Mouse (Mus musculus): ENCODE results near the gene Bcat1. TPM values are rescaled to one million over a fixed set of nuclear protein-coding genes. Genes with fewer than 3 reads are reported as not detected.

Bcat1 gene
- polyA plus RNA-seq, 1 experiment, result 100 TPM

GRCm38 (mm10) chr6:145114561-145114960 lies 38.6 kb upstream of the Bcat1 start:
- no peak overlapping the region for H3ac ChIP-seq (ENCODE audit: control insufficient read depth, insufficient read length, low read depth)
- H3K36me3 ChIP-seq (ENCODE audit: control insufficient read depth, insufficient read depth), result no peaks in the 10 kb centered on the region
- no peaks in the 10 kb centered on the region for H3K27me3 ChIP-seq (ENCODE audit: control insufficient read depth, insufficient read depth, insufficient read length)
- H3K79me2 ChIP-seq (ENCODE audit: control insufficient read depth, insufficient read depth), result no peaks in the 10 kb centered on the region
- no peak overlapping the region for H3K4me3 ChIP-seq (ENCODE audit: insufficient read depth, poor library complexity, severe bottlenecking)
- TF ChIP-seq MAX (IDR thresholded peaks at IDR 0.05) (no peak), USF1 (IDR thresholded peaks at IDR 0.05; ENCODE audit: low read depth) (no peak), MYOD1 (IDR thresholded peaks at IDR 0.05; ENCODE audit: control insufficient read depth, insufficient read length, low read depth) (no peak), FOSL1 (IDR thresholded peaks at IDR 0.05; ENCODE audit: insufficient read depth, low read length, poor library complexity, severe bottlenecking) (no peak), MYOG (IDR thresholded peaks at IDR 0.05; ENCODE audit: control insufficient read depth, extremely low read depth, insufficient read length) (no peak), CEBPB (IDR thresholded peaks at IDR 0.05; ENCODE audit: low read depth) (no peak), CTCF (IDR thresholded peaks at IDR 0.05; ENCODE audit: control insufficient read depth, insufficient read depth, insufficient read length) (no peak)
- H3K79me3 ChIP-seq (ENCODE audit: low read depth), result no peaks in the 10 kb centered on the region

- H3K4me3 ChIP-seq (ENCODE audit: insufficient read depth, poor library complexity, severe bottlenecking), result no peak overlapping the region
- H3K79me3 ChIP-seq (ENCODE audit: low read depth), result no peaks in the 10 kb centered on the region
- no peak overlapping the region for H3ac ChIP-seq (ENCODE audit: control insufficient read depth, insufficient read length, low read depth)
- H3K36me3 ChIP-seq (ENCODE audit: control insufficient read depth, insufficient read depth), result no peaks in the 10 kb centered on the region
- no peak for TF ChIP-seq CEBPB (IDR thresholded peaks at IDR 0.05; ENCODE audit: low read depth)
- TF ChIP-seq FOSL1 (IDR thresholded peaks at IDR 0.05; ENCODE audit: insufficient read depth, low read length, poor library complexity, severe bottlenecking), result no peak
- TF ChIP-seq USF1 (IDR thresholded peaks at IDR 0.05; ENCODE audit: low read depth), result no peak
- TF ChIP-seq MAX (IDR thresholded peaks at IDR 0.05), result no peak
- no peak for TF ChIP-seq CTCF (IDR thresholded peaks at IDR 0.05; ENCODE audit: control insufficient read depth, insufficient read depth, insufficient read length)
- no peak for TF ChIP-seq MYOG (IDR thresholded peaks at IDR 0.05; ENCODE audit: control insufficient read depth, extremely low read depth, insufficient read length)
- TF ChIP-seq MYOD1 (IDR thresholded peaks at IDR 0.05; ENCODE audit: control insufficient read depth, insufficient read length, low read depth), result no peak
- H3K79me2 ChIP-seq (ENCODE audit: control insufficient read depth, insufficient read depth), result no peaks in the 10 kb centered on the region
- H3K27me3 ChIP-seq (ENCODE audit: control insufficient read depth, insufficient read depth, insufficient read length), result no peaks in the 10 kb centered on the region
Observed at GRCm38 (mm10) chr6:145112865-145113264, 36.9 kb upstream of the Bcat1 start.

- no peaks in the 10 kb centered on the region for H3K27me3 ChIP-seq (ENCODE audit: control insufficient read depth, insufficient read depth, insufficient read length)
- no peaks in the 10 kb centered on the region for H3K36me3 ChIP-seq (ENCODE audit: control insufficient read depth, insufficient read depth)
- no peak overlapping the region for H3K4me3 ChIP-seq (ENCODE audit: insufficient read depth, poor library complexity, severe bottlenecking)
- H3ac ChIP-seq (ENCODE audit: control insufficient read depth, insufficient read length, low read depth), result no peak overlapping the region
- TF ChIP-seq CEBPB (IDR thresholded peaks at IDR 0.05; ENCODE audit: low read depth) (no peak), CTCF (IDR thresholded peaks at IDR 0.05; ENCODE audit: control insufficient read depth, insufficient read depth, insufficient read length) (no peak), FOSL1 (IDR thresholded peaks at IDR 0.05; ENCODE audit: insufficient read depth, low read length, poor library complexity, severe bottlenecking) (no peak), USF1 (IDR thresholded peaks at IDR 0.05; ENCODE audit: low read depth) (no peak), MAX (IDR thresholded peaks at IDR 0.05) (no peak), MYOD1 (IDR thresholded peaks at IDR 0.05; ENCODE audit: control insufficient read depth, insufficient read length, low read depth) (no peak), MYOG (IDR thresholded peaks at IDR 0.05; ENCODE audit: control insufficient read depth, extremely low read depth, insufficient read length) (no peak)
- no peaks in the 10 kb centered on the region for H3K79me3 ChIP-seq (ENCODE audit: low read depth)
- no peaks in the 10 kb centered on the region for H3K79me2 ChIP-seq (ENCODE audit: control insufficient read depth, insufficient read depth)
Observed at GRCm38 (mm10) chr6:145110786-145111185, 34.8 kb upstream of the Bcat1 start.

GRCm38 (mm10) chr6:145106163-145106842 lies 30.3 kb upstream of the Bcat1 start:
- Histone ChIP-seq H3K79me2 (ENCODE audit: control insufficient read depth, insufficient read depth) (no peaks in the 10 kb centered on the region), H3ac (ENCODE audit: control insufficient read depth, insufficient read length, low read depth) (no peak overlapping the region), H3K27me3 (ENCODE audit: control insufficient read depth, insufficient read depth, insufficient read length) (no peaks in the 10 kb centered on the region), H3K79me3 (ENCODE audit: low read depth) (no peaks in the 10 kb centered on the region), H3K4me3 (ENCODE audit: insufficient read depth, poor library complexity, severe bottlenecking) (no peak overlapping the region), H3K36me3 (ENCODE audit: control insufficient read depth, insufficient read depth) (no peaks in the 10 kb centered on the region)
- no peak for TF ChIP-seq FOSL1 (IDR thresholded peaks at IDR 0.05; ENCODE audit: insufficient read depth, low read length, poor library complexity, severe bottlenecking)
- no peak for TF ChIP-seq MYOD1 (IDR thresholded peaks at IDR 0.05; ENCODE audit: control insufficient read depth, insufficient read length, low read depth)
- TF ChIP-seq CTCF (IDR thresholded peaks at IDR 0.05; ENCODE audit: control insufficient read depth, insufficient read depth, insufficient read length), result no peak

- Histone ChIP-seq H3K79me2 (ENCODE audit: control insufficient read depth, insufficient read depth) (no peaks in the 10 kb centered on the region), H3K79me3 (ENCODE audit: low read depth) (no peaks in the 10 kb centered on the region), H3ac (ENCODE audit: control insufficient read depth, insufficient read length, low read depth) (no peak overlapping the region), H3K36me3 (ENCODE audit: control insufficient read depth, insufficient read depth) (no peaks in the 10 kb centered on the region), H3K27me3 (ENCODE audit: control insufficient read depth, insufficient read depth, insufficient read length) (no peaks in the 10 kb centered on the region), H3K4me3 (ENCODE audit: insufficient read depth, poor library complexity, severe bottlenecking) (no peak overlapping the region)
- no peak for TF ChIP-seq USF1 (IDR thresholded peaks at IDR 0.05; ENCODE audit: low read depth)
Observed at GRCm38 (mm10) chr6:145105439-145105838, 29.5 kb upstream of the Bcat1 start.

GRCm38 (mm10) chr6:145104241-145104939 lies 28.4 kb upstream of the Bcat1 start:
- Histone ChIP-seq H3K79me2 (ENCODE audit: control insufficient read depth, insufficient read depth) (no peaks in the 10 kb centered on the region), H3K27me3 (ENCODE audit: control insufficient read depth, insufficient read depth, insufficient read length) (no peaks in the 10 kb centered on the region), H3ac (ENCODE audit: control insufficient read depth, insufficient read length, low read depth) (no peak overlapping the region), H3K36me3 (ENCODE audit: control insufficient read depth, insufficient read depth) (no peaks in the 10 kb centered on the region), H3K79me3 (ENCODE audit: low read depth) (no peaks in the 10 kb centered on the region), H3K4me3 (ENCODE audit: insufficient read depth, poor library complexity, severe bottlenecking) (no peak overlapping the region)
- TF ChIP-seq MYOD1 (IDR thresholded peaks at IDR 0.05; ENCODE audit: control insufficient read depth, insufficient read length, low read depth) (no peak), FOSL1 (IDR thresholded peaks at IDR 0.05; ENCODE audit: insufficient read depth, low read length, poor library complexity, severe bottlenecking) (no peak), CTCF (IDR thresholded peaks at IDR 0.05; ENCODE audit: control insufficient read depth, insufficient read depth, insufficient read length) (no peak), USF1 (IDR thresholded peaks at IDR 0.05; ENCODE audit: low read depth) (no peak), CEBPB (IDR thresholded peaks at IDR 0.05; ENCODE audit: low read depth) (no peak), MYOG (IDR thresholded peaks at IDR 0.05; ENCODE audit: control insufficient read depth, extremely low read depth, insufficient read length) (no peak), MAX (IDR thresholded peaks at IDR 0.05) (no peak)
